Mouse (Mus musculus) hindbrain, embryonic 16.5 days (tissue): ENCODE results near the gene Mlycd. TPM values are rescaled to one million over a fixed set of nuclear protein-coding genes. Genes with fewer than 3 reads are reported as not detected.

ENCODE experiments used
- ATAC-seq: fragments of 200-750 bp; cut with Nextera tagmentation; 2 replicates; pipeline ENCODE4 v1.8.0; 2017; ENCODE audit warnings: moderate TSS enrichment, moderate library complexity
- H3K27ac ChIP-seq: fragments of 300-500 bp; sonication (generic); 2 replicates; pipeline ENCODE4 v1.5.1; 2014; ENCODE audit warnings: low read depth, mild to moderate bottlenecking, control low read depth, low read length, moderate library complexity
- H3K27me3 ChIP-seq: fragments of 300-500 bp; sonication (generic); replicated peaks from 2 replicates; pipeline ENCODE4 v1.6.1; 2014; ENCODE audit warnings: low read length; ENCODE audit not compliant: control insufficient read depth, insufficient read depth
- H3K36me3 ChIP-seq: fragments of 300-500 bp; sonication (generic); 2 replicates; pipeline ENCODE4 v1.6.1; 2014; ENCODE audit warnings: mild to moderate bottlenecking, low read length, moderate library complexity, mixed read lengths; ENCODE audit not compliant: control insufficient read depth, insufficient read depth
- H3K4me1 ChIP-seq: fragments of 300-500 bp; sonication (generic); 2 replicates; pipeline ENCODE4 v1.6.1; 2014; ENCODE audit warnings: low read depth, low read length; ENCODE audit not compliant: control insufficient read depth, insufficient read depth
- H3K4me2 ChIP-seq: fragments of 300-500 bp; sonication (generic); 2 replicates; pipeline ENCODE4 v1.6.1; 2014; ENCODE audit warnings: mild to moderate bottlenecking, low read length, control low read depth, moderate library complexity
- H3K4me3 ChIP-seq: fragments of 300-500 bp; sonication (generic); 2 replicates; pipeline ENCODE4 v1.5.1; 2014; ENCODE audit warnings: mild to moderate bottlenecking, low read length, control low read depth, moderate library complexity
- H3K9ac ChIP-seq: fragments of 300-500 bp; sonication (generic); 2 replicates; pipeline ENCODE4 v1.6.1; 2014; ENCODE audit warnings: low read depth, mild to moderate bottlenecking, control low read depth, low read length, moderate library complexity
- H3K9me3 ChIP-seq: fragments of 300-500 bp; sonication (generic); 2 replicates; pipeline ENCODE4 v1.6.1; 2014; ENCODE audit warnings: mild to moderate bottlenecking, low read length, moderate library complexity; ENCODE audit not compliant: control insufficient read depth
- WGBS: fragments of 180-500 bp; shearing (Covaris S2); extraction: QIAGEN DNeasy Blood & Tissue Kit; methylation state at CpG from one replicate; pipeline ENCODE4 v1.1.7; 2014; 5-methylcytosine and 5-hydroxymethylcytosine counted together
- polyA plus RNA-seq: library from polyadenylated mRNA; unstranded; fragments of >200 nt; fragmentation: Nextera tagmentation; extraction: Ambion mirVana; gene quantifications from 2 replicates; pipeline ENCODE4 v1.2.1, GENCODE M21; 2015

Gene Mlycd
- polyA plus RNA-seq, 1 experiment from 2014 or later, result 16.5 TPM

DNA sequence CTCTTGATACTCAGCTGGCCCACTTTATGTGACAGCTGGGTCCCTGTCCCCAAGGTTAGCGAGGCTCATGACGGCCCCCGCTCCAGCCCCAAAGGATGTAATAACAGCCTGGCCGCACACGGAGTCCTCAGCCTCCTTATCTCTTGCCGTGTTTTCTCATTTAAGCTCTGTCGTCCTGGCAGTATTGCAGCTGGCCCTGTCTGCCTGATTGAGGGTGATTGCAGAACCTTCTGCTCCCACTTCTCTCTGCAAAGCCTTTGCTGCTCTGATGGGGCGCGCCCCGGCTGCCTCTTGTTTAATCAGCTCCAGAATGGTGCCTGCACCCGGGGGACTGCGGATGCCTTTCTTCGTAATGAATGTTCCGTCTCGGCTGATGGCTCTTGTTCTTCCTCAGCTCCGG lies 65.0 kb downstream of the Mlycd start:
- Histone ChIP-seq H3K9ac (no peak overlapping the region), H3K9me3 (no peaks in the 10 kb centered on the region), H3K27ac (no peak overlapping the region), H3K4me1 (peaks cover 7% of the 10 kb centered on the region; the same call in 1 of the 2 replicates), H3K27me3 (no peaks in the 10 kb centered on the region; the same call in 1 of the 2 replicates), H3K4me2 (peak overlapping the region; percentile 3; the same call in 1 of the 2 replicates), H3K4me3 (no peak overlapping the region), H3K36me3 (no peaks in the 10 kb centered on the region)
- WGBS, result 20% methylated on average over 16 of the region's 16 CpGs
- ATAC-seq, result peak; percentile 54; the same call in 1 of the 2 replicates

Other genes with a start within 250 kb of the Mlycd start
- 802 and 900 TPM in 2 replicates for gene Hsbp1, start 50.4 kb upstream of the Mlycd start, polyA plus RNA-seq
- 0.26 and 0.63 TPM in 2 replicates for gene Osgin1, start 39.2 kb downstream of the Mlycd start, polyA plus RNA-seq
- 52.2 and 56.9 TPM in 2 replicates for gene Necab2, start 51.8 kb downstream of the Mlycd start, polyA plus RNA-seq
- gene Slc38a8, start 106.8 kb downstream of the Mlycd start, polyA plus RNA-seq, result 0.11 TPM in 1 of 2 replicates, not detected in the other
- 46.3 and 55.0 TPM in 2 replicates for gene Mbtps1, start 163.9 kb downstream of the Mlycd start, polyA plus RNA-seq
- 161 and 169 TPM in 2 replicates for gene Hsdl1, start 180.3 kb downstream of the Mlycd start, polyA plus RNA-seq
- 0.61 and 0.69 TPM in 2 replicates for gene Dnaaf1, start 180.4 kb downstream of the Mlycd start, polyA plus RNA-seq
- gene Taf1c, start 210.3 kb downstream of the Mlycd start, polyA plus RNA-seq, result 13.0 and 15.2 TPM in 2 replicates
- 0.23 and 0.29 TPM in 2 replicates for gene Adad2, start 217.9 kb downstream of the Mlycd start, polyA plus RNA-seq
- gene Kcng4, start 240.8 kb downstream of the Mlycd start, polyA plus RNA-seq, result 0.13 and 0.14 TPM in 2 replicates